Mouse (Mus musculus) heart, postnatal 14 days (tissue): ENCODE measurements around the gene H2afj. TPM values are rescaled to one million over a fixed set of nuclear protein-coding genes. Genes with fewer than 3 reads are reported as not detected.

Experiments used
- DNase-seq, 2 experiments: peaks; one replicate each; pipeline ENCODE4 v3.0.0; 2021 to 2022
- intact Hi-C: fragments of 180-260 bp; cut with DNase I; formaldehyde crosslinking; loops from one replicate; pipeline ENCODE4 v1.15.1; 2025
- total RNA-seq, 2 experiments: library from RNA; stranded (reverse); gene quantifications; 2 replicates each; pipeline ENCODE4 v1.2.3; 2021

Gene H2afj
- total RNA-seq, 2 experiments from 2014 or later: 33.4 to 38.2 TPM

DNA sequence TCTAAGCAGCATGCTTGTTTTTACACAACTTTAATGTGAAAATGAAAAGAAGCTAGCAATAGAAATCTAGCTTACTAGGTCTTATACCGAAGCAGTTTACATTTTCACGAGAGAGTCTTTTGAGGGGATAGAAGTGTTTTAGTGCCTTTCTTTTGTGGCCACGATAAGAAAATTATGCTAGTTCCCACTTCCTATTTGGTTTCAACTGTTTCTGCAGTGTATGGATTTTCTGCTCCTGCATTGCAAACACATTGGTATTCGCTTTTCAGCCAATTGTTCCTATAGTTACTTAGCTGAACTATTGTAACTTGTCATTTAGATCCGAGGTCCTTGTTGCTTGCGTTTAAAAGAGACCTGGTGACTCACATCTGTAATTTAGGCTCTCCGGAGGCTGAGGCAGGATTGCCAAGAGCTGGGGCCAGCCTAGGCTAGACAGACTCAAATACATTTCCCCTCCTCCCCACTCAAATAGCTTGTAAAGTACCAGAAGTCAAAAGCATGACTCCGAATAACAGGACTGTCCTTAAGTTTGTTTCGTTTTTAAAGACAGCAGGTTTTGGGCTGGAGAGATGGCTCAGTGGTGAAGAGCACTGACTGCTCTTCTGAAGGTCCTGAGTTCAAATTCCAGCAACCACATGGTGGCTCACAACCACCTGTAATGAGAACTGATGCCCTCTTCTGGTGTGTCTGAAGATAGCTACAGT, 3.2 kb upstream of the H2afj start:
- intact Hi-C loops: loop anchor here (2.0 kb wide), 1 partner anchor 26 kb away; no protein-coding TSS in a partner anchor
- no peak for DNase-seq

GRCm38 (mm10) chr6:136805409-136805775, 2.7 kb upstream of the H2afj start:
- no peak for DNase-seq
- intact Hi-C loops: loop anchor here (2.0 kb wide), 1 partner anchor 25 kb away; no protein-coding TSS in a partner anchor

DNA sequence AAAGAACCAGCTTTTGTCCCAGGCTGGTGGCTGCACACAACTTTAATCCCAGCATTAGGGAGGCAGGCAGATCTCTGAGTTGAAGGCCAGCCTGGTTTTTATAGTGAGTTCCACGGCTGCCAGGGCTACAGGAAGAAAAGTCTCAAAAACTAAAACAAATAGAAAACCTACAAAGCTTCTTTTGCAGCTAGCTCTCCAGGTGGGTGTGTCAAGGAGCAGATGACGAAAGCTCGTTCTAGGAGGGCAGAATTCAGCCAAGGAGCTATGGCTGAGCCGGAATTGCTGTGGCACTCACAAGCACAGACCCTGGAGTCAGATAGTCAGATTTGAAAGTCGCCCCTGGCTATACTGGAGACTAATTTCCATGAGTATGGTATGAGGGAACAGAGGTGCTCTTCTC, 1.2 kb upstream of the H2afj start:
- intact Hi-C loops: no loop called here
- DNase-seq: no peak

GRCm38 (mm10) chr6:136807395-136808013, 540 bp upstream of the H2afj start:
- no peak for DNase-seq
- intact Hi-C loops: no loop called here

DNA sequence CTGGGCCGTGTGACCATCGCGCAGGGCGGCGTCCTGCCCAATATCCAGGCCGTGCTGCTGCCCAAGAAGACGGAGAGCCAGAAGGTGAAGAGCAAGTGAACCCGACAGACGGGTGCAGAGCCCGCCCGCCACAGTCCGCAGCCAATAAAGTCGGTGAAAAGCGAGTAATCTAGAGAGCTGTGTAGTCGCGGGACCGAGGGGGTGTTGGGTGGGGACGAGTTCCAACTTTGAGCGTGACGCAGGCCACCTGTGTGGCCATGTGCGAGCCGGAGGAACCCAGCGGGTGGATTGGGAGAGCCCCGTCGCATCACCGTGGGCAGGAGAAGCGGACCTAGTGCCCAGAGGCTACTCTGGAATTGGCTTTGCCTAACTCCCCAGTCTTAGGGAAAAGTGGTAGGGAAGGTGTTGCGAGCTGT, 595 bp downstream of the H2afj start:
- peak in 1 of 2 experiments; percentile 43 for DNase-seq
- intact Hi-C loops: no loop called here

GRCm38 (mm10) chr6:136809077-136809476, 1.0 kb downstream of the H2afj start:
- peak in 1 of 2 experiments; percentile 43 for DNase-seq
- intact Hi-C loops: no loop called here

DNA sequence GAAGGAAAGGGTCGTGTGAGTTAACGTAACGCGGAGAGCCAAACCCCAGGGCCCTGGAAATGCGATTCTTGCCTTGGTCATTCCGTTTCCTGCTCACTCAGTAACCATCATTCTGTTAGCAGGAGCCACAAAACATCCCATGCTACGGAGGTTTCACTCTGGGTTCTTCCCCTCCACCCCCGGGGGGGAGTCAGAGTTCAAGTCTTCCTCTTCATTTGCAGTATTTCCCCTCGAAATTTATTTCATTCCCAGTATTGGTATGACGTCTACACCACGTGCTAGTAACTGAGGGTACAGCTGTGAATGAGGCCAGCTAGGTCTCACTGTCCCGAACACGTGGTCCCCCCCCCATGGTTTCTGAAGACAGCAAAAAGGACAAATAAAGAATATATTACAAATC, 1.6 kb downstream of the H2afj start:
- DNase-seq: no peak
- intact Hi-C loops: no loop called here

GRCm38 (mm10) chr6:136811196-136811595, 3.2 kb downstream of the H2afj start:
- intact Hi-C loops: no loop called here

DNA sequence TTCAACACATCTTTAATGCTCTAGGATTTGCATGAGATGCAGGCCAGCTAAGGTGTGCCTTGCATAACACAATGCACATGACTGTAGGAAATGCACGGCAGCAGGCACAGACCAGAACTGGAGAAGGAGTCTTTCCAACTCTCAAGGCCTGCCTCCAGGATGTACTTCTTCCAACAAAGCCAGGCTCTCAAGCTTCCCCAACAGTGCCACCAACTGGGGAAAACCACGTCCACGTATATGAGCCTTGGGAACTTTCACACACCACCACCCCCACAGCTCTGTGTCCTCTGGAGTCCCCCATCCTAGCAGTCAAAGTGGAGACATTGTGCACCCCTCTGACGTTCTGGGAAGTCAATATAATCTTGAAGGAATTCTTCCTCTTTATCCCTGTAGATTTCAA, 5.1 kb downstream of the H2afj start:
- DNase-seq: peak in 1 of 2 experiments; percentile 32
- intact Hi-C loops: no loop called here

More at GRCm38 (mm10) chr6:136811196-136811595, 3.2 kb downstream of the H2afj start:
- no peak for DNase-seq

- intact Hi-C loops: no loop called here
- DNase-seq: no peak
These were observed 7.3 kb downstream of the H2afj start for GRCm38 (mm10) chr6:136815381-136815780.

- intact Hi-C loops: no loop called here
- no peak for DNase-seq
These were observed 8.8 kb downstream of the H2afj start for GRCm38 (mm10) chr6:136816826-136817225.

DNA sequence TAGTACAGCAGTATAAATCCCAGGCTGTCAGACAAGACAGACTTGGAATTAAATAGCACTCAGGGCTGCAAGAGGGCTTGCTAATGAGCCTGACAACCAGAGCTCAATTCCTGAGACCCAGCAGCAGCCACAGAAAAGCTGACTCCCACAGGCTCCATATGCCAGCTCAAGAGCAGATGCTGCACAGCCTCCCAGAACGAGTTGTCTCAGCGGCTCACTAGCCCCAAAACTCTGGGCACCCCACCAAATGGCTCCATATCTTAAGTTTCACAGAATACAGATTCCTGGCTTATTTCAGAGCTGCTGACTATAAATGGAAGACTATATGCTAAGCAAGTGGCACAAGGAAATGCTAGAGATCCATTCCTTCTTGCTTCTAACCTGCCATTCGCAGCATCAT, 9.5 kb downstream of the H2afj start:
- intact Hi-C loops: no loop called here
- no peak for DNase-seq

DNA sequence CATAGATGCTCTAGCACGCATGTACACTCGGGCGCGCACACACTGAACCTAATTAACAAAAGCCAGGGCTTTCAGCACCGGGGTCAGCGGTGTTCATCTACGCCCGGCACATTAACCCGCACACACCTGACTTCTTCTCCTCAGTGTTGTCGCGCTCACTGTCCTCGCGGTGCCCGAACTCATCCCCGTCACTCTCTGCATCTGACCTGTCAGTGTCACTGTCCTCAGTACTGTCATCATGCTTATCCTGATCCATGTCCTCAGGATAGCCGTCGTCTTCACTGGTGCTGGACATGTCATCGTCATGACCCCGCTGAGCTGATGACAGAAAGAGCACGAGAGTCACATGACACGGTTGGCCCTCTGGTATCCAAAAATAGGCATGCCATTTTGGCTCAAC, 12.3 kb downstream of the H2afj start:
- no peak for DNase-seq
- intact Hi-C loops: loop anchor here (10.0 kb wide), 1 partner anchor 924 kb away; no protein-coding TSS in a partner anchor

GRCm38 (mm10) chr6:136821086-136821485, 13.0 kb downstream of the H2afj start:
- intact Hi-C loops: loop anchor here (10.0 kb wide), 1 partner anchor 924 kb away; no protein-coding TSS in a partner anchor
- no peak for DNase-seq

DNA sequence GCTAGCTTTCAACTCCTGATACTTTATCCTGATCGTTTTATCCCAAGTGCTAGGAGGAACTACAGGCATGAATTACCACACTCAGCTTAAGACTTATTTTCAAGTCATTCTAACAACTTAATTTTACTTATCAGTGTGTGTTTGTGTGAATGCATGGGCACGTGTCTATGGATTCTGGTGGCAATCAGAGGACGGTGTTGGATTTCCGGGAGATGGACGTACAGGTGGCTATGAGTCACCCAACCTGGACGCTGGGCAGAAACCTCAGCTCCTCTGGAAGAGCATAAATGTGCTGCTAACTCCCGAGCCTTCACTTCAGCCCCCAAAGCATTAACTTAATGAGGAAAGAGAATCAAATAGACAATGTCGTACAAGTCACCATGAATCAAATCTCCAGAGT, 16.9 kb downstream of the H2afj start:
- no peak for DNase-seq
- intact Hi-C loops: loop anchor here (10.0 kb wide), 1 partner anchor 920 kb away; no protein-coding TSS in a partner anchor

GRCm38 (mm10) chr6:136827116-136827515, 19.1 kb downstream of the H2afj start:
- intact Hi-C loops: loop anchor here (10.0 kb wide), 1 partner anchor 918 kb away; no protein-coding TSS in a partner anchor
- DNase-seq: no peak

DNA sequence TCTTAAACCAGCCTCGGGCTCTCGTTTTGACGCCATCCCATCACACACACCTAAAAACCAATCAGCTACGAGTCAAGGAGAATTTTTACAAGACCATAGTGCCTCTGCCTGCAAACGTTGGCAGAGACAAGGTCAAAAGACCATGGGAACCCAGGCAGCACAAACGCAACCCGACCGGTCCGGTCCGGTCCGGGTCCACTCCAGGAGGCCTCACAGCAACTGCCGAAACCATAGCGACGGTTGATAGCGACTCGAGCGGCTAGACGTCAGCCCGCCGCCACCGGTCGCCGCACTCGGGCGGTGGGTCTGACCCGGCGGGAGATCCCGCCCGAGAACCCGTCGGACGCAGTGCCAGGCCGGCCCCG, 19.5 kb downstream of the H2afj start, which contains the start of gene BC049715:
BC049715 (plus strand) TSS at position 111 of the 365 bp plus-strand sequence.
- no peak for DNase-seq
- intact Hi-C loops: loop anchor here (10.0 kb wide), 1 partner anchor 917 kb away; no protein-coding TSS in a partner anchor

DNA sequence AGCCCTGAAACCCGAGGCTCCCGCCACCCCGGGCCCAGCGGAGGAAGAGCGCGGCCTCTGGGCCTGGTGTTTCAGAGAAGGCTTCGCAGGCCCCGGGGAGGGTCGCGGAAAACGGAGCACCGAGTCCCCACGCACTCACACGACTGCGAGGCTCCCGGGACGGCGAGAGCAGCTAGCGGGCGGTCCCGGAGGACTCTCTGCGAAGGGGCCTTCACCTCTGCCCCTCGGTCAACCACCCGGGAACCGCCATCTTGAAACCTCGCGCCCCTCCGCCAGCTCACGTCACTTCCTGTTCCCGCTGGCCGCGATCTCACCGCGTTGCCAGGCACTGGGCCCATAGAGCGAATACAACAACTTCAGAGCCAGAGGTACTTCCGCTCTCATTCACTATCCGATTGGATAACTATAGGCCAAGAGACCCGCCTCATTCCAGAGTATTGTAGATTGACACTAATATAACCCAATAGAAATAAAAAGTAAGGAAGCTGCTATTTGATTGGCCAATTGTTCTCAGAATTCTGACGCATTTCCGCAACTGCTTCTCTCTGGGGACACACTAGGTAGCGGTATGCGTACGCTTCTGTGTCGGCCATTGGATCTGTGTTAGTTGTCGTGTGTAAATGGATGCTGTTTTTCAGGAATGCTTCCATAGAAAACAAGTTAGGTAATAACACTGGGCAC, 20.0 kb downstream of the H2afj start, which contains the start of gene Wbp11:
Wbp11 (minus strand) TSS at position 353 of the 681 bp plus-strand sequence.
- DNase-seq: peak; percentile 94 to 97
- intact Hi-C loops: loop anchor here (10.0 kb wide), 1 partner anchor 917 kb away; no protein-coding TSS in a partner anchor

- no peak for DNase-seq
- intact Hi-C loops: loop anchor here (10.0 kb wide), 1 partner anchor 916 kb away; no protein-coding TSS in a partner anchor
These were observed 20.6 kb downstream of the H2afj start for GRCm38 (mm10) chr6:136828681-136829080.

DNA sequence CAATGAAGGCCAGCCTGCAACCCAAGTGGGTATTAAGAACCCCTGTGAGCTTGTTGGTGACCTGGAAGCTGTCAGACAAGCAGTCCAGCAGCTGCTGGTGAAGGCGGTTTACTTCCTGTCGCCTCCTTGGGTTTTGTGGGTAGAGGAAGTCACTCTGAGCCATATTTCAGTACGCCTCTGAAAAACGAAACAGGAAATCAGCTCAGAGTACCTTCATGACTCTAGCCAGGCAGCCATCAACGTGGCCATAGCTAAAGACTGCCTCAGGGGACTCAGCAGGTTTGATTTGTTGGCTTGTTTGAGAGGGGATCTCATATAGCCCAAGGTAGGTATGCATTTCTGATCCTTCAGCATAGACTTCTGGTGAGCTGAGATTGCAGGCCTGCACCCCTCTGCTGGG, 23.7 kb downstream of the H2afj start:
- intact Hi-C loops: loop anchor here (2.0 kb wide), 1 partner anchor 27 kb away; the partner anchor contains the start of gene Hist4h4
- no peak for DNase-seq

- DNase-seq: no peak
- intact Hi-C loops: no loop called here
These were observed 27.3 kb downstream of the H2afj start, which contains the start of gene Smco3 for GRCm38 (mm10) chr6:136835352-136835751. TSS of gene Smco3 (minus strand) at chr6:136835452.
